Mouse (Mus musculus): Measurements from ENCODE around the gene Spsb2.

The Spsb2 gene

GRCm38 (mm10) chr6:124808358-124809012 is at the start of gene Spsb2:
Gene Spsb2, plus strand, starts transcription at chr6:124808661.
- DNase-seq (ENCODE audit: low read depth, low spot score) = no peak

- DNase-seq (ENCODE audit: low read depth, low spot score) = no peak
Observed at GRCm38 (mm10) chr6:124758849-124759232, 49.6 kb upstream of the Spsb2 start.

- peak; percentile 42 for DNase-seq (ENCODE audit: low read depth, low spot score)
Observed at GRCm38 (mm10) chr6:124759259-124759658, 49.2 kb upstream of the Spsb2 start.

DNA sequence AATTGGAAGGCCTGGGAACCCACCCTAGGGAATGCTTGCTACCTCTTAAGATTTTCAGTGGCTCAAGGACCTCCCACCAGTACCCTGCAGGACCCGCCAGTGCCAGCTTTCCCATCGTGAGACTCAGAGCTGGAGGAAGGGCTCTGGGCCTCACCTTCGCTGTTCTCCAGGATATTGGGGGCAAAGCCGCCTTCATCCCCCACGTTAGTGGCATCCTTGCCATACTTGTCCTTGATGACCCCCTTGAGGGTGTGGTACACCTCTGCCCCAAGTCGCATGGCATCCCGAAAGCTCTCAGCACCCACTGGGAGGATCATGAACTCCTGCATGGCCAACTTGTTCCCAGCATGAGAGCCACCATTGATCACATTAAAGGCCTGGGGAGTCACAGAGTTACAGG is 42.5 kb upstream of the Spsb2 start:
- DNase-seq (ENCODE audit: low read depth, low spot score) = no peak

- DNase-seq (ENCODE audit: low read depth, low spot score) = no peak
Observed at GRCm38 (mm10) chr6:124767536-124767919, 40.9 kb upstream of the Spsb2 start.

DNA sequence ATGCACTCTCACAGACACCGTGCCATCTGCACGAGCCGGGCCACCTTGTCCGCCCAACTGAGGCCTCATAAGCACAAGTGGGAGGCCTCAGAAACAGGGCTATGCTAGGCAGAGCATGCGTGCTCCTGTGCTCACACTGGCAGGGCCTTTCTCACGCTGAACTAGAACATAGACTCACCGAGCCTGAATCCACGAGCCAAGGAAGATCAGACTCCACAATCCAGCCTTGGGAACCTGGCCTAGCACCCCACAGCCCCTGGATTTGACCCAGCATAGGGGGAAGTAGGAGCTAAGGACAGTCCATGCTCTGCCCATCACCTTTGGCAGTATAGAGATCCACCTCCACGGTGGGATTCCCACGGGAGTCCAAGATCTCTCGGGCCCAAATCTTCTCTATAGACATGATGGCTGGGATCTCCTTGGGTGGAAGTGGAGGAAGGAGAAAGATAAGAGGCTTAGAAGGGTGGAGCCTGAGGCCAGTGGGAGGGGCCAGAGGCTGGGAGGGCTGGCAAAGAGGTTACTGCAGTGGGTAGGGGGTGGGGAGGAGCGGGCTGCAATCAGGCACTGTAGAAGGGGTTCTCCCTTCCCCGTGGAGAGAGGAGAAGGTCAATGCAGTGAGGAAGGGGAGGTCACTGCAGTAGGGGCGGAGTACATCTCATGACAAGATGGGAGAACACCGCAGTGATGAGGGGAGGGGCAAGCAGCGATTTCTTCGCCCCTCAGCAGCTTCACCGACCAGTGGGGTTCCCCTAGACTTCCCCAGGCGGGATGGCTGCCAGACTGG is 40.3 kb upstream of the Spsb2 start:
- DNase-seq (ENCODE audit: low read depth, low spot score) = no peak

- DNase-seq (ENCODE audit: low read depth, low spot score) = no peak
Observed at GRCm38 (mm10) chr6:124768704-124769044, 39.8 kb upstream of the Spsb2 start.

- no peak for DNase-seq (ENCODE audit: low read depth, low spot score)
Observed at GRCm38 (mm10) chr6:124769101-124769765, 39.2 kb upstream of the Spsb2 start, which contains the start of gene Eno2. Gene Eno2, minus strand, starts transcription at chr6:124769673.

GRCm38 (mm10) chr6:124770013-124770412 is 38.4 kb upstream of the Spsb2 start:
- DNase-seq (ENCODE audit: low read depth, low spot score) = no peak

GRCm38 (mm10) chr6:124770511-124770910 is 38.0 kb upstream of the Spsb2 start:
- DNase-seq (ENCODE audit: low read depth, low spot score) = no peak

DNA sequence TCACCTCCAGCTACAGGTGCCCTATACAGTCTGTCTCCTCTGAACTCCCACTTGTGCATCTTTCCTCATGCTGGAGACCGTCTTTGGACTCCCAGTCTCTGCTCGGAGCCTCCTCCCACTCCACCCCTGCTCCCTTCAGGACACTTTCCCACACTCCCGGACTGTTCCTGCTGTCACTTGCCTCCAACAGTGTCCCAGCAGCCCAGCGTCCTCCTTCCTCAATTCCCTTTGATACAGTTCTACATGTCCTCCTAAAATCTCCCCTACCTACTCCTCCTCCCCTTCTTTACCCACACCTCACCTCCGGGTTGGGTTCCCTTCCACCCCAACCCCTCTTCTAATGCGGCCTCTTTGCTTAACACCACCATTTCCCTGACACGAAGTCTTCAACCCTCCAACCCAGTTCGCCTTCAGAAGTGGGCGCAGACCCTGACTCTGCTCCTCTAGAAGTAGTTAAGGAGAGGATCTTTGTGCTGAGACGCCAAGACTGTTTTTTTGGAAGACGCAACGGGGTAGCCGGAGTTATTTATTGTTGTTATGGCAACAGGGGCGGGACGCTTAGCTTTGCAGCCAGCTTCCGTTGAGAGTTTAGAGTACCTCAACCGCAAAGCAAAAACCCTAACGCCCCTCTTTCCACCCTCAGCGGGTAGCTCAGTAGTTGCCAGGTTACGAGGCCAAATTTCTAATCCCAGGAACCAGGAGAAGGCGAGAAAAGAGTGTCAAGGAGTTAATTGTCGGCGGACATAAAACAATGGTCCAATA is 29.1 kb upstream of the Spsb2 start, which contains the start of gene Lrrc23:
Lrrc23 (minus strand) TSS at position 506 of the 762 bp plus-strand sequence.
- no peak for DNase-seq (ENCODE audit: low read depth, low spot score)

GRCm38 (mm10) chr6:124779984-124780416 is 28.5 kb upstream of the Spsb2 start:
- no peak for DNase-seq (ENCODE audit: low read depth, low spot score)

DNA sequence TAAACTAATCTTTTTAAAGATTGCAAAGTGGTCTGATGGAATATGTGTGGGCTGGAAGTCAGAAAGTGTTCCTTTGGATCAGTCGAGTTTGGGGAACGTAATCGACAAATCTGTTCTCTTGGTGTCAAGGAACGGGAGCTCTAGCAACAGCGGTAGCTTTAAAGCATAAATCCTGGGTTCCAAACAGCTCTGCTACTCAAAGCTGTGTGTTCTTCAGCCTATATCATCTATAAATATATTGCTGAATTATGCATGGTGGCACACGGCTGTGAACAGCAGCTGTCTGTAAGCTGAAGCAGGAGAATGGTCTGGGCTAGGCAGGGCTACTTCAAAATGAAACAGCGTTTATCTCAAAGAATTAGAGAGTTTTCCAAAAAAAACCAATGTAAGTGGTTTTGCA is 27.5 kb upstream of the Spsb2 start:
- no peak for DNase-seq (ENCODE audit: low read depth, low spot score)

- no peak for DNase-seq (ENCODE audit: low read depth, low spot score)
Observed at GRCm38 (mm10) chr6:124782436-124782835, 26.0 kb upstream of the Spsb2 start.

DNA sequence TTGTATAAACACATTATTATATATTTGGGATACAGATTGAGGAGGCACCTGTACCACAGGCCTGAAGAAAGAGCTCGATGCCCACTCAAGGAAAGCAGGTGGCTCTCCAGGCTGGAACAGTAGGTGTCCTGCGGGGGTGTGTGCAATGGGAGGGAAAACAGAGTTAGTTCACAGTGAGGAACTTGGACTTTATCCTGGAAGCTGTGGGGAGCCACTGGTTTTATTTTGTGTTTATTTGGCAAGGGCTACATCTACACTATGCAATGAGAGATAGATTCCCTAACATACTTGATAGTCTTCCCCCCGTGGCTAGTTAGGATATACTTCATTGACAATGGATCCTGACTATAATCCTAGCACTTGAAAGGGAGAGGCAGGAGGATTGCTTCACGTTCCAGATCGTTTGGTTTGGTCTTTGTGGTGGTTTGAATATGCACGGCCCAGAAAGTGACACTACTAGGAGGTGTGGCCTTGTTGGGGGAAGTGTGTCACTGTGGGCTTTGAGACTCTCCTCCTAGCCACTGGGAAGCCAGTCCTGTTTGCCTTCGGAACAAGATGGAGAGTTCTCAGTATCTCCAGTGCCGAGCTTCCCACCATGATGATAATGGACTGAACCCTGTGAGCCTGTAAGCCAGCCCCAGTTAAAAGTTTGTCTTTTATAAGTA is 21.6 kb upstream of the Spsb2 start:
- DNase-seq (ENCODE audit: low read depth, low spot score) = no peak

GRCm38 (mm10) chr6:124787722-124788121 is 20.7 kb upstream of the Spsb2 start:
- no peak for DNase-seq (ENCODE audit: low read depth, low spot score)

DNA sequence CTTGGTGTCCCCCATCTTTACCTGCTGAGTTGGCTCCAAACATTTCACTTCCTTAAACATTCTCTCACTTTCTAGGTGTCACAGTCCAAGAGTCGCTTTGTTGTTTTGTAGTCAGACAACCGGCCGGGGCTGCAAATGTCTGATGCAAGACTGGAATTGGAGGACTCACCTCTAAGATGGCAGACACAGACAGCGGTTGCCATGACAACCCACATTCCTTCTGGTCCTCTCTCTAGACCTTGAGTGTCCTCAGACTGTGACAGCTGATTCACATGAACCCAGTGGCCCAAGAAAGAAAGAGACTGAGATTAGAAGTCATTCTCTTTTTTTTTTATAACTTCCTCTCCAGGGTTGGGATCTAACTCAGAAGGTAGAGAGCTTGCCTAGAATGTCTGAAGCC is 18.9 kb upstream of the Spsb2 start:
- no peak for DNase-seq (ENCODE audit: low read depth, low spot score)

DNA sequence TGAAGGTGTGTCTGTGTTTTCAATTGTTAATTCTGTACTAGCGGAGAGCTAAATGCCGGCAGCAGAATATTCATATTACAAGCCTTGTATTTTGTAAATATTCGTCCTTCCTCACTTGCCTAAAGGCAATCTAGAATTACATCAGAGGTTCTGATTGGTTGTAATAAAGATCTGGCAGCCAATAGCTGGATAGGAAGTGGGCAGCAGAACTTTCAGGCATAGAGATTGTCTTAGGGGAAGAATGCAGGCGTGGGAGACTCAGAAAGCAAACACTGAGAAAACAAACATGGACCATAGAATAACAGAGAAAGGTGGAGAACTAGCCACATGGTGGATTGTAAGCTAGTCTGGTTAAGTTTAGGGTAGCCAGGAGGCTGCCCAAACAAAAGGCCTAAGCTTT is 18.3 kb upstream of the Spsb2 start:
- no peak for DNase-seq (ENCODE audit: low read depth, low spot score)

DNA sequence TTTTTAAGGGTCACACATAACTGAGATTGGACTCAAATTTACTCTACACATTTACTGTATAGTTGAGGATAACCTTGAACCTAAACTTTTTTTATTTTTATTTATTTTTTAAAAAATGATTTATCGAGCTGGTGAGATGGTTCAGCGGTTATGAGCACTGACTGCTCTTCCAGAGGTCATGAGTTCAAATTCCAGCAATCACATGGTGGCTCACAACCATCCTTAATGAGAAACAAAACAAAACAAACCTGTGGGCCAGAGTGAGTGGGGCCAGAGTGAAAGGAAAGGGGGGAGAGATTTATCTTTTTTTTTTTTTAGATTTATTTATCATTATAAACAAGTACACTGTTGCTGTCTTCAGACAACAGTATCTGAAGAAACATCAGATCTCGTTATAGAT is 16.6 kb upstream of the Spsb2 start:
- no peak for DNase-seq (ENCODE audit: low read depth, low spot score)

- no peak for DNase-seq (ENCODE audit: low read depth, low spot score)
Observed at GRCm38 (mm10) chr6:124795781-124796180, 12.7 kb upstream of the Spsb2 start.

GRCm38 (mm10) chr6:124796200-124796599 is 12.3 kb upstream of the Spsb2 start:
- DNase-seq (ENCODE audit: low read depth, low spot score) = no peak
